Mouse (Mus musculus) B cell, adult 2 months (primary cell): ENCODE results near the gene Rad51c.
"Not testable (repeated sequence)": the region's sequence is repeated elsewhere in the genome, so short reads cannot be mapped to it uniquely, and the experiment has no call there.

Experiments used
- DNase-seq, 2 experiments: peaks; one replicate each; pipeline ENCODE4 v3.0.0; 2022

Rad51c gene

GRCm38 (mm10) chr11:87404876-87405275 lies at the start of gene Rad51c, which contains the start of gene Tex14:
Gene Rad51c, minus strand, starts transcription at chr11:87404954.
Gene Tex14, plus strand, starts transcription at chr11:87405065.
- no peak for DNase-seq

- DNase-seq, result no peak
Observed at GRCm38 (mm10) chr11:87454035-87454690, 49.4 kb upstream of the Rad51c start.

- DNase-seq, result no peak
Observed at GRCm38 (mm10) chr11:87453216-87454034, 48.7 kb upstream of the Rad51c start.

- not testable (repeated sequence) for DNase-seq
Observed at GRCm38 (mm10) chr11:87452779-87453178, 48.0 kb upstream of the Rad51c start.

GRCm38 (mm10) chr11:87449847-87450246 lies 45.1 kb upstream of the Rad51c start:
- not testable (repeated sequence) for DNase-seq

GRCm38 (mm10) chr11:87449200-87449547 lies 44.4 kb upstream of the Rad51c start:
- DNase-seq, result no peak

- peak; percentile 63 to 69 for DNase-seq
Observed at GRCm38 (mm10) chr11:87448476-87449199, 43.9 kb upstream of the Rad51c start.

- peak; percentile 87 to 88 for DNase-seq
Observed at GRCm38 (mm10) chr11:87448081-87448475, 43.3 kb upstream of the Rad51c start.

GRCm38 (mm10) chr11:87447429-87447828 lies 42.7 kb upstream of the Rad51c start:
- no peak for DNase-seq

GRCm38 (mm10) chr11:87446159-87446558 lies 41.4 kb upstream of the Rad51c start:
- DNase-seq, result no peak

- DNase-seq, result not testable (repeated sequence)
Observed at GRCm38 (mm10) chr11:87445593-87445992, 40.8 kb upstream of the Rad51c start.

- DNase-seq, result no peak
Observed at GRCm38 (mm10) chr11:87444735-87445428, 40.1 kb upstream of the Rad51c start.

GRCm38 (mm10) chr11:87444056-87444455 lies 39.3 kb upstream of the Rad51c start:
- DNase-seq, result not testable (repeated sequence)

- DNase-seq, result peak; percentile 82 to 83
Observed at GRCm38 (mm10) chr11:87443373-87443883, 38.7 kb upstream of the Rad51c start.

GRCm38 (mm10) chr11:87442643-87443372 lies 38.1 kb upstream of the Rad51c start:
- peak; percentile 83 to 84 for DNase-seq

- DNase-seq, result no peak
Observed at GRCm38 (mm10) chr11:87439796-87440420, 35.2 kb upstream of the Rad51c start.

GRCm38 (mm10) chr11:87436326-87437232 lies 31.8 kb upstream of the Rad51c start:
- DNase-seq, result no peak

- DNase-seq, result not testable (repeated sequence)
Observed at GRCm38 (mm10) chr11:87435107-87435506, 30.4 kb upstream of the Rad51c start.

GRCm38 (mm10) chr11:87432933-87433669 lies 28.3 kb upstream of the Rad51c start:
- DNase-seq, result no peak
